10 mouse cellular contexts compared by ENCODE assay signal in the genomic region with DNA sequence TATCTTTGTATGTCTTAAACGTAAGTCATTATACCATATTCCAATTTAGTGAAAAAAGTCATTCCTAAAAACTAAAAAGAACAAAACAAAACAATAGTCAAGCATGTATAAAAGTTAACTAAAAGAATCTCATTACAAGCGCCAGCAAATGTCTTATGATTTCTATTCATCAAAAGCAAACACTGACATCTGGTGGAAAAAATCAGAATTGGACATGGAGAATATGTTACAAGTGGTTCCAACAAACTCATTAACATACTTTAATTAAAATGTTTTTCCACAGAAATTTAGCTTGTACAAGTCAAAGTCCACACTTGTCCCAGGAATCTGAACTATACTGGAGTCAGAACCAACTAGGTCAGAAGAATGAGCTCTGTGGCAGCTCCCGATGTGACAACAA. TPM values are rescaled to one million over a fixed set of nuclear protein-coding genes. Genes with fewer than 3 reads are reported as not detected.
DNase-seq lines count a peak whose midpoint lies in the region; ATAC-seq and TF ChIP-seq lines count a peak whose summit lies in the region.
"Had no signal": no experiment of that assay in that cellular context is flagged by ENCODE, and none has a peak within 500 bp of the region (broad histone marks: within the 10 kb centered on the region; RNA-seq: fewer than 3 reads in every experiment).

No protein-coding gene starts in this region.

- no peak overlapping the region for H3K4me2 ChIP-seq in hindbrain, embryonic 11.5 days (replicated peaks; ENCODE audit: low read depth, low read length)
- H3K4me2 ChIP-seq in hindbrain, embryonic 13.5 days = no peak overlapping the region
- H3K4me2 ChIP-seq in lung, postnatal 0 days (replicated peaks; ENCODE audit: low read depth, low read length) = no peak overlapping the region
- H3K4me2 ChIP-seq: lung, embryonic 15.5 days; neural tube, embryonic 12.5 days had no signal

- peak; percentile 61 for TF ChIP-seq CTCF in lung, postnatal 0 days (IDR thresholded peaks at IDR 0.05)

- no peak overlapping the region for H3K9ac ChIP-seq in hindbrain, embryonic 11.5 days (ENCODE audit: low read depth, low read length)
- H3K9ac ChIP-seq in hindbrain, embryonic 13.5 days = no peak overlapping the region
- H3K9ac ChIP-seq in lung, postnatal 0 days (replicated peaks; ENCODE audit: low read depth) = no peak overlapping the region
- H3K9ac ChIP-seq: lung, embryonic 15.5 days; neural tube, embryonic 12.5 days had no signal

- no peak for ATAC-seq in hindbrain, embryonic 11.5 days (ENCODE audit: low FRiP score)
- no peak for ATAC-seq in hindbrain, embryonic 13.5 days (ENCODE audit: low FRiP score)
- ATAC-seq in lung, postnatal 0 days = no peak

- H3K36me3 ChIP-seq in hindbrain, embryonic 11.5 days (ENCODE audit: control insufficient read depth, insufficient read depth, low read length) = peaks cover 8% of the 10 kb centered on the region; the same call in 1 of the 2 replicates
- H3K36me3 ChIP-seq in hindbrain, embryonic 13.5 days = peaks cover 55% of the 10 kb centered on the region
- H3K36me3 ChIP-seq in lung, postnatal 0 days (ENCODE audit: insufficient read depth, low read length) = peaks cover 9% of the 10 kb centered on the region

- no peak overlapping the region for H3K27ac ChIP-seq in hindbrain, embryonic 11.5 days (ENCODE audit: low read depth, low read length)
- H3K27ac ChIP-seq in hindbrain, embryonic 13.5 days = no peak overlapping the region
- H3K27ac ChIP-seq in lung, postnatal 0 days (ENCODE audit: low read length) = no peak overlapping the region
- H3K27ac ChIP-seq: lung, embryonic 15.5 days; neural tube, embryonic 12.5 days had no signal

- WGBS in hindbrain, embryonic 11.5 days = 92% methylated on average over 3 of the region's 3 CpGs
- 76% methylated on average over 3 of the region's 3 CpGs for WGBS in hindbrain, embryonic 13.5 days
- WGBS in lung, postnatal 0 days = 73% methylated on average over 3 of the region's 3 CpGs

- H3K27me3 ChIP-seq in hindbrain, embryonic 11.5 days (ENCODE audit: control insufficient read depth, insufficient read depth, low read length) = no peaks in the 10 kb centered on the region
- no peaks in the 10 kb centered on the region for H3K27me3 ChIP-seq in hindbrain, embryonic 13.5 days
- H3K27me3 ChIP-seq in lung, postnatal 0 days (replicated peaks; ENCODE audit: insufficient read depth, low read length) = no peaks in the 10 kb centered on the region
- H3K27me3 ChIP-seq: lung, embryonic 15.5 days; neural tube, embryonic 12.5 days had no signal

- no peaks in the 10 kb centered on the region for H3K9me3 ChIP-seq in hindbrain, embryonic 11.5 days (ENCODE audit: control insufficient read depth, low read length)
- no peaks in the 10 kb centered on the region for H3K9me3 ChIP-seq in hindbrain, embryonic 13.5 days
- no peaks in the 10 kb centered on the region for H3K9me3 ChIP-seq in lung, postnatal 0 days (ENCODE audit: low read length)
- H3K9me3 ChIP-seq: lung, embryonic 15.5 days; neural tube, embryonic 12.5 days had no signal

- TF ChIP-seq EP300 in lung, postnatal 0 days (IDR thresholded peaks at IDR 0.05) = 0 out of 2 replicates have a peak, but pooled peaks have one; percentile 7

- DNase-seq in hindbrain, embryonic 11.5 days (ENCODE audit: low spot score) = peak; percentile 38
- peak; percentile 39 for DNase-seq in lung, postnatal 0 days (ENCODE audit: low spot score)
- no peak for DNase-seq in lung, adult 18-20 months
- peak; percentile 21 for DNase-seq in R1 (ENCODE audit: low read depth, low spot score)
- DNase-seq in retina, postnatal 1 day = peak; percentile 63
- no peak for DNase-seq in urinary bladder, postnatal 14 days (ENCODE audit: low spot score)
- DNase-seq: layer of hippocampus, postnatal 36 days had no signal

- no peaks in the 10 kb centered on the region for H3K4me1 ChIP-seq in hindbrain, embryonic 11.5 days (replicated peaks; ENCODE audit: control insufficient read depth, insufficient read depth, low read length)
- H3K4me1 ChIP-seq in hindbrain, embryonic 13.5 days (replicated peaks) = no peaks in the 10 kb centered on the region
- no peaks in the 10 kb centered on the region for H3K4me1 ChIP-seq in lung, postnatal 0 days (ENCODE audit: insufficient read depth, low read depth, low read length)
- H3K4me1 ChIP-seq: lung, embryonic 15.5 days; neural tube, embryonic 12.5 days had no signal

- H3K4me3 ChIP-seq in hindbrain, embryonic 11.5 days (ENCODE audit: low read depth, low read length) = no peak overlapping the region
- no peak overlapping the region for H3K4me3 ChIP-seq in hindbrain, embryonic 13.5 days
- no peak overlapping the region for H3K4me3 ChIP-seq in lung, postnatal 0 days (ENCODE audit: low read depth, low read length)
- H3K4me3 ChIP-seq: lung, embryonic 15.5 days; neural tube, embryonic 12.5 days had no signal

RNA-seq across cellular contexts. Expression of a gene that starts 11.8 kb away (rescaled TPM):
- polyA plus RNA-seq in hindbrain, embryonic 11.5 days (2014; fragmentation: Nextera tagmentation; extraction: Ambion mirVana) = 179 and 184 TPM in 2 replicates
- polyA plus RNA-seq in hindbrain, embryonic 13.5 days (2015; fragmentation: Nextera tagmentation; extraction: Ambion mirVana) = 143 and 146 TPM in 2 replicates
- 102 and 109 TPM in 2 replicates for polyA plus RNA-seq in lung, postnatal 0 days (2015; fragmentation: Nextera tagmentation; extraction: Ambion mirVana)

Comparison
In these comparisons a context has a peak if more than half of its experiments do, and no peak if none do; other contexts are left out.
1. DNase-seq: peak in hindbrain, embryonic 11.5 days (single experiment), lung, postnatal 0 days (single experiment), R1 (single experiment) and retina, postnatal 1 day (single experiment); none in lung, adult 18-20 months (0 of 2) and urinary bladder, postnatal 14 days (single experiment).